Mouse (Mus musculus) limb, embryonic 14.5 days (tissue): ENCODE results near the gene Gm20388. TPM values are rescaled to one million over a fixed set of nuclear protein-coding genes. Genes with fewer than 3 reads are reported as not detected.

Experiments used
- ATAC-seq: fragments of 200-750 bp; cut with Nextera tagmentation; 2 replicates; pipeline ENCODE4 v1.8.0; 2017; ENCODE audit warnings: low read depth, moderate number of reproducible peaks, moderate TSS enrichment; ENCODE audit not compliant: low FRiP score
- DNase-seq: peaks from one replicate; pipeline ENCODE4 v3.0.0-alpha.2; 2015; ENCODE audit warnings: low spot score
- H3K27ac ChIP-seq: fragments of 300-500 bp; sonication (generic); replicated peaks from 2 replicates; pipeline ENCODE4 v1.5.1; 2014; ENCODE audit warnings: low read depth, mild to moderate bottlenecking, low read length, moderate library complexity, mixed read lengths
- H3K27me3 ChIP-seq: fragments of 300-500 bp; sonication (generic); 2 replicates; pipeline ENCODE4 v1.6.1; 2014; ENCODE audit warnings: low read length, mixed read lengths; ENCODE audit not compliant: control insufficient read depth, insufficient read depth
- H3K36me3 ChIP-seq: fragments of 300-500 bp; sonication (generic); 2 replicates; pipeline ENCODE4 v1.6.1; 2014; ENCODE audit warnings: mild to moderate bottlenecking, low read length, moderate library complexity, mixed read lengths; ENCODE audit not compliant: control insufficient read depth, insufficient read depth
- H3K4me1 ChIP-seq: fragments of 300-500 bp; sonication (generic); 2 replicates; pipeline ENCODE4 v1.6.1; 2014; ENCODE audit warnings: antibody characterized with exemption, low read length, mixed read lengths; ENCODE audit not compliant: control insufficient read depth, insufficient read depth
- H3K4me2 ChIP-seq: fragments of 300-500 bp; sonication (generic); replicated peaks from 2 replicates; pipeline ENCODE4 v1.6.1; 2014; ENCODE audit warnings: low read depth, mild to moderate bottlenecking, low read length, moderate library complexity; ENCODE audit not compliant: severe bottlenecking
- H3K4me3 ChIP-seq: fragments of 300-500 bp; sonication (generic); replicated peaks from 2 replicates; pipeline ENCODE4 v1.5.1; 2014; ENCODE audit warnings: low read length
- H3K9ac ChIP-seq: fragments of 300-500 bp; sonication (generic); 2 replicates; pipeline ENCODE4 v1.6.1; 2014; ENCODE audit warnings: mild to moderate bottlenecking, low read depth, low read length, moderate library complexity; ENCODE audit not compliant: severe bottlenecking
- H3K9me3 ChIP-seq: fragments of 300-500 bp; sonication (generic); 2 replicates; pipeline ENCODE4 v1.6.1; 2016; ENCODE audit warnings: low read length; ENCODE audit not compliant: control insufficient read depth
- POLR2A ChIP-seq: fragments of 200-500 bp; IDR thresholded peaks from 2 replicates; pipeline ENCODE4 v1.8.0; 2012; ENCODE audit warnings: inconsistent platforms, mild to moderate bottlenecking, moderate library complexity, borderline replicate concordance; ENCODE audit not compliant: insufficient read depth, insufficient read length; ENCODE audit errors: extremely low read depth
- WGBS: fragments of 180-500 bp; shearing (Covaris S2); extraction: QIAGEN DNeasy Blood & Tissue Kit; methylation state at CpG from one replicate; pipeline ENCODE4 v1.1.7; 2014; 5-methylcytosine and 5-hydroxymethylcytosine counted together
- polyA plus RNA-seq, 2 experiments: library from polyadenylated mRNA; depleted of rRNA in 1 of 2; stranded (reverse) in 1 of 2; unstranded in 1 of 2; fragments of >200 nt; fragmentation: Nextera tagmentation in 1 of 2; extraction: Ambion mirVana in 1 of 2; gene quantifications; 2 replicates each; pipeline versions ENCODE4 v1.2.1 to v1.2.3; 2012 to 2014

Gm20388 gene
- polyA plus RNA-seq, 2 experiments, result 1.9 to 49.9 TPM

GRCm38 (mm10) chr8:123245543-123245942, 3334.9 kb downstream of the Gm20388 start:
- Histone ChIP-seq H3K9me3 (no peaks in the 10 kb centered on the region), H3K4me2 (no peak overlapping the region), H3K36me3 (peaks cover 85% of the 10 kb centered on the region), H3K27ac (no peak overlapping the region), H3K27me3 (no peaks in the 10 kb centered on the region), H3K9ac (no peak overlapping the region), H3K4me3 (no peak overlapping the region), H3K4me1 (no peaks in the 10 kb centered on the region)
- no peak for ATAC-seq
- DNase-seq, result no peak
- TF ChIP-seq POLR2A, result no peak
- WGBS, result 90% methylated on average over 12 of the region's 12 CpGs

- Histone ChIP-seq H3K9ac (no peak overlapping the region), H3K36me3 (peaks cover 87% of the 10 kb centered on the region), H3K9me3 (no peaks in the 10 kb centered on the region), H3K4me3 (no peak overlapping the region), H3K4me2 (no peak overlapping the region), H3K27me3 (no peaks in the 10 kb centered on the region), H3K27ac (no peak overlapping the region), H3K4me1 (peaks cover 3% of the 10 kb centered on the region; the same call in 1 of the 2 replicates)
- WGBS, result 96% methylated on average over 6 of the region's 6 CpGs
- TF ChIP-seq POLR2A, result no peak
- ATAC-seq (no peak), DNase-seq (no peak)
Observed at GRCm38 (mm10) chr8:123247748-123248147, 3337.1 kb downstream of the Gm20388 start.

DNA sequence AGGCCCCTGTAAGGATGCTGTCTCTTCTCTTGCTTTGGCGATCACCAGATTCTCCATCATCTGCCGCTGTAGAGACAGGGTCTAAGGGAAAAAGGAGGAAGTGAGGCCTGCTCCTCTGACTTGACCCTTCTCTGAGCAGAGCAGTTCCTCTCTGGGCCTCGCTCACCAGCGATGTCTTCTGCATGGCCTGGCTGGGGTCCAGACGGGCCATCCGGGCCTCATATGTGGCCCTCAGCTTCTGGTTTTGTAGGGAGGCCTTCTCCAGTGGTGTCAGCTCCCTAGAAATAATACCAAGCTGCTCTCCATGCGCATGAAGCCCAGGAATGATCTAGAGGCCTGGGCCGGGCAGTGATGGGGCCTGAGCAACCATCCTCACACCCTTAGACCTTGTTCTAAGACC, 3338.0 kb downstream of the Gm20388 start:
- TF ChIP-seq POLR2A, result no peak
- H3K4me2 ChIP-seq, result no peak overlapping the region
- H3K9me3 ChIP-seq, result no peaks in the 10 kb centered on the region
- H3K4me1 ChIP-seq, result peaks cover 10% of the 10 kb centered on the region
- DNase-seq (no peak), ATAC-seq (no peak)
- H3K9ac ChIP-seq, result no peak overlapping the region
- H3K27ac ChIP-seq, result no peak overlapping the region
- no peak overlapping the region for H3K4me3 ChIP-seq
- H3K27me3 ChIP-seq, result no peaks in the 10 kb centered on the region
- 89% methylated on average over 8 of the region's 8 CpGs for WGBS
- peaks cover 79% of the 10 kb centered on the region for H3K36me3 ChIP-seq

DNA sequence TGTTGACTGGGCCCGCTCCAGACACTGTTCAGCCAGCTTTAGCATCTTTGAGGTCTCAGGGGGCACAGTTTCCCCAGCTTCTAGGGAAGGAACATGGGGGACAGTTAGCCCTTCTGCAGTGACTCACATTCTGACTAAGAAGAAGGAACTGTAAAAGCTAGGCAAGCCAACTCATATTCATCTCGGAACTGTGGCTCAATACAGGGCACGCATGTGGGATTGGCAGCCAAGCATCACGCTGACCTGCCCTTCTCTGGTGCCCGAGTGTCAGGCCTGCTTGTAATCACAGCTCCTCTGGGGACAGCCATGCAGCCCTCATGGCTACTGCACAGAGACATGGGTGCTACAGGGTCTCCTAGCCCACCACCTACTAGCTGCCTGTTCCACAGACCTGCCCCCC, 3340.3 kb downstream of the Gm20388 start:
- peaks cover 61% of the 10 kb centered on the region for H3K36me3 ChIP-seq

GRCm38 (mm10) chr8:123252925-123253324, 3342.3 kb downstream of the Gm20388 start:
- H3K27me3 ChIP-seq, result no peaks in the 10 kb centered on the region
- H3K9ac ChIP-seq, result peak overlapping the region; percentile 94
- H3K36me3 ChIP-seq, result peaks cover 60% of the 10 kb centered on the region
- no peak overlapping the region for H3K27ac ChIP-seq
- H3K9me3 ChIP-seq, result no peaks in the 10 kb centered on the region
- no peak for DNase-seq
- 40% methylated on average over 4 of the region's 4 CpGs for WGBS
- ATAC-seq, result no peak
- H3K4me2 ChIP-seq, result peak overlapping the region; percentile 72
- no peak for TF ChIP-seq POLR2A
- peaks cover 19% of the 10 kb centered on the region for H3K4me1 ChIP-seq
- peak overlapping the region; percentile 83 for H3K4me3 ChIP-seq

More for the DNA sequence above, 3340.3 kb downstream of the Gm20388 start:
- Histone ChIP-seq H3K9ac (no peak overlapping the region), H3K4me1 (peaks cover 19% of the 10 kb centered on the region), H3K4me3 (no peak overlapping the region), H3K27me3 (no peaks in the 10 kb centered on the region), H3K9me3 (no peaks in the 10 kb centered on the region), H3K27ac (no peak overlapping the region), H3K4me2 (no peak overlapping the region)
- ATAC-seq, result no peak
- TF ChIP-seq POLR2A, result no peak
- 95% methylated on average over 5 of the region's 5 CpGs for WGBS
- DNase-seq, result no peak
